Mouse (Mus musculus): ENCODE measurements at regions not wholly inside any gene's neighbourhood (a gene's known extent, or its start where the extent isn't known, plus 50 kb on each side); places are given as distances from the start of the nearest gene placed in this dataset.

DNA sequence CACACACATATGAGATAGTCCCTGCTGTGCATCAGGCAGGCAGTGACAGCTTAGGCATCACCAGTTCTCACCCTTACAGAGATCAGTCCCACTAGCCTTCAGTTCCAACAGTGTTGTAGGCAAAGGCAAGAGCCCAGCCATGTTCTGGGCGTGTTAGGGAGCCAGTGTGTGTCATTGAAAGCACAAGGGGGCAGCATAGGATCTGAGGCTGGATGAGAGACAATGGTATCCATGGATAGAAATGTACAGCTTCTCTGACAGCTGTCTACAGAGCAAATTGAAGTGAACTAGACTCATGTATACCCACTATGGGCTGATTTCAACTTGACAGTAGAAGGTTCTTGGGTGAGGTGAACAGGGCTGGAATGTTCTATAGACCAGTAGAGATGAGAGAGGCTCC, 259.9 kb downstream of the Prdm2 start:
- Histone ChIP-seq H3K36me3 (ENCODE audit: control insufficient read depth, insufficient read depth, low read length) (no peaks in the 10 kb centered on the region), H3K9ac (ENCODE audit: low read length) (no peak overlapping the region), H3K4me2 (ENCODE audit: low read length) (no peak overlapping the region), H3K4me1 (replicated peaks; ENCODE audit: control insufficient read depth, insufficient read depth, low read length) (no peaks in the 10 kb centered on the region), H3K27me3 (replicated peaks; ENCODE audit: control insufficient read depth, insufficient read depth, low read length) (no peaks in the 10 kb centered on the region), H3K27ac (ENCODE audit: low read depth) (no peak overlapping the region), H3K9me3 (ENCODE audit: control insufficient read depth, low read length) (no peaks in the 10 kb centered on the region), H3K4me3 (ENCODE audit: low read depth, low read length) (no peak overlapping the region)
- no peak for DNase-seq (ENCODE audit: low spot score)
- 59% methylated on average over 1 of the region's 1 CpGs for WGBS
- no peak for ATAC-seq (replicated peaks; ENCODE audit: low FRiP score, low TSS enrichment, low read depth)

DNA sequence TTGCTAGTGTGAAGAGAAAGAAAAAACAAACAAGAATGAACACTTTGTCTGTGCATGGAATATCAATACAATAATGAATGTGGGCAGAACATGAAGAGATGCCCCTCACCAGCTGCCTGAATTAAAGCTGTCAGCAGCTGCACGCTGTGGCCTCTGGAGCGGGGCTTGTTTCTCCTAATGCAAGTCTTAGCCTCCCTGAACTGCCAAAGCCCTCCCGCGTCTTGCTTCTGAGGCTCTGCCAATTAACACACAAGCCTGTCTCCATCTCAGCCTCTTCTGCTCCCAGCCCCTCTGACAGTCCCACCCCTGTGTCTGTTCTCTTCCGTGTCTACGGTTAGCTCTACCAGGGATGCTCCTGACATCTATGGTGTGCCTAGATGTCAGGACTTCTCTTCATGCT, 265.1 kb downstream of the Prdm2 start:
- Histone ChIP-seq H3K27me3 (replicated peaks; ENCODE audit: control insufficient read depth, insufficient read depth, low read length) (no peaks in the 10 kb centered on the region), H3K9me3 (ENCODE audit: control insufficient read depth, low read length) (no peaks in the 10 kb centered on the region), H3K4me3 (ENCODE audit: low read depth, low read length) (no peak overlapping the region), H3K36me3 (ENCODE audit: control insufficient read depth, insufficient read depth, low read length) (no peaks in the 10 kb centered on the region), H3K4me2 (ENCODE audit: low read length) (no peak overlapping the region), H3K27ac (ENCODE audit: low read depth) (no peak overlapping the region), H3K4me1 (replicated peaks; ENCODE audit: control insufficient read depth, insufficient read depth, low read length) (no peaks in the 10 kb centered on the region), H3K9ac (ENCODE audit: low read length) (no peak overlapping the region)
- no peak for DNase-seq (ENCODE audit: low spot score)
- 78% methylated on average over 6 of the region's 6 CpGs for WGBS
- no peak for ATAC-seq (replicated peaks; ENCODE audit: low FRiP score, low TSS enrichment, low read depth)

GRCm38 (mm10) chr4:142933627-142934026, 279.2 kb downstream of the Prdm2 start:
- WGBS = 61% methylated on average over 9 of the region's 9 CpGs
- DNase-seq (ENCODE audit: low spot score) = no peak
- Histone ChIP-seq H3K4me2 (ENCODE audit: low read length) (no peak overlapping the region), H3K4me1 (replicated peaks; ENCODE audit: control insufficient read depth, insufficient read depth, low read length) (no peaks in the 10 kb centered on the region), H3K36me3 (ENCODE audit: control insufficient read depth, insufficient read depth, low read length) (no peaks in the 10 kb centered on the region), H3K4me3 (ENCODE audit: low read depth, low read length) (no peak overlapping the region), H3K27me3 (replicated peaks; ENCODE audit: control insufficient read depth, insufficient read depth, low read length) (no peaks in the 10 kb centered on the region), H3K9me3 (ENCODE audit: control insufficient read depth, low read length) (no peaks in the 10 kb centered on the region), H3K27ac (ENCODE audit: low read depth) (no peak overlapping the region), H3K9ac (ENCODE audit: low read length) (no peak overlapping the region)
- ATAC-seq (replicated peaks; ENCODE audit: low FRiP score, low TSS enrichment, low read depth) = no peak

DNA sequence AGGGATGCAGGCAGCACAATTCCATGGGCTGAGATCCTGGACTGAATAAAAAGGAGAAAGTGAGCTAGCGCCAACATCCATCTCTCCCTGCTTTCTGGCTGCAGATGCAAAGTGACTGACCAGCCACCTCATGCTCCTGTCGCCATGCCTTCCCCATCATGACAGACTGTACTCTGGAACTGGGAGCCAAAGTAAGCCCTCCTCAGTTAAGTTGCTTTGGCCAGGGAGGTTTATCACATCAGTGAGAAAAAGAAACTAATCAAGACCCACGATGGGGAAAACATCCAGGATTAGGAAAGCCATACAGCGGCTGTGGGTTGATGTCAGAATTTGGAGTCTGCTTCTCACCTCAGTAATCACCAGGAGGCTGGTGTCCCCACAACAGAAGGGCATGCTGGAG, 283.6 kb downstream of the Prdm2 start:
- Histone ChIP-seq H3K4me2 (ENCODE audit: low read length) (no peak overlapping the region), H3K27ac (ENCODE audit: low read depth) (no peak overlapping the region), H3K4me3 (ENCODE audit: low read depth, low read length) (no peak overlapping the region), H3K27me3 (replicated peaks; ENCODE audit: control insufficient read depth, insufficient read depth, low read length) (no peaks in the 10 kb centered on the region), H3K4me1 (replicated peaks; ENCODE audit: control insufficient read depth, insufficient read depth, low read length) (no peaks in the 10 kb centered on the region), H3K9me3 (ENCODE audit: control insufficient read depth, low read length) (no peaks in the 10 kb centered on the region), H3K9ac (ENCODE audit: low read length) (no peak overlapping the region), H3K36me3 (ENCODE audit: control insufficient read depth, insufficient read depth, low read length) (no peaks in the 10 kb centered on the region)
- DNase-seq (ENCODE audit: low spot score) (no peak), ATAC-seq (replicated peaks; ENCODE audit: low FRiP score, low TSS enrichment, low read depth) (no peak)
- WGBS = 89% methylated on average over 4 of the region's 4 CpGs

- WGBS = 86% methylated on average over 7 of the region's 7 CpGs
- no peak for ATAC-seq (replicated peaks; ENCODE audit: low FRiP score, low TSS enrichment, low read depth)
Measured at GRCm38 (mm10) chr4:142927328-142928108, 285.3 kb downstream of the Prdm2 start.

DNA sequence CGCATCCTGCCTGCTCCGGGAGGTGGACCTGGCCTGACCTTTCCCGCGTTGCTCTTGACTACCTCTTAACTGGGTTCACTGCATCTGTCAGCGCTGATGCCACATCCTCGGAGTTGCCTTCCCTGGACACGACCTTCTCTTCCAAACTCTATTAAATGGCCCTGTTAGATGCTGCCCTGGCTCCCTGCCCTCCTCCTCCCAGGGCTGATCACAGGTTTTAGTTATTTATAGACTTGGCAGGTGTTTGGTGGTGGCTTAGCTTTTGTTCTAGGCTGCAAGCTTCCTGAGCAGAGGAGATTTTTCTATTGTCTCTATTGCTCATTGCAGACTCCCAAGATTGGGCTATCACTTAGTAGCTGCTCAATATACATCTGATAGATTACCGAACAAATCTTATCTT, 287.7 kb downstream of the Prdm2 start:
- DNase-seq (ENCODE audit: low spot score) (no peak), ATAC-seq (replicated peaks; ENCODE audit: low FRiP score, low TSS enrichment, low read depth) (no peak)
- Histone ChIP-seq H3K9ac (ENCODE audit: low read length) (no peak overlapping the region), H3K4me3 (ENCODE audit: low read depth, low read length) (no peak overlapping the region), H3K27me3 (replicated peaks; ENCODE audit: control insufficient read depth, insufficient read depth, low read length) (no peaks in the 10 kb centered on the region), H3K27ac (ENCODE audit: low read depth) (no peak overlapping the region), H3K4me2 (ENCODE audit: low read length) (no peak overlapping the region), H3K36me3 (ENCODE audit: control insufficient read depth, insufficient read depth, low read length) (no peaks in the 10 kb centered on the region), H3K4me1 (replicated peaks; ENCODE audit: control insufficient read depth, insufficient read depth, low read length) (no peaks in the 10 kb centered on the region), H3K9me3 (ENCODE audit: control insufficient read depth, low read length) (no peaks in the 10 kb centered on the region)
- 62% methylated on average over 8 of the region's 8 CpGs for WGBS

More at GRCm38 (mm10) chr4:142927328-142928108, 285.3 kb downstream of the Prdm2 start:
- Histone ChIP-seq H3K4me2 (ENCODE audit: low read length) (no peak overlapping the region), H3K4me1 (replicated peaks; ENCODE audit: control insufficient read depth, insufficient read depth, low read length) (no peaks in the 10 kb centered on the region), H3K9me3 (ENCODE audit: control insufficient read depth, low read length) (no peaks in the 10 kb centered on the region), H3K36me3 (ENCODE audit: control insufficient read depth, insufficient read depth, low read length) (no peaks in the 10 kb centered on the region), H3K27me3 (replicated peaks; ENCODE audit: control insufficient read depth, insufficient read depth, low read length) (no peaks in the 10 kb centered on the region), H3K9ac (ENCODE audit: low read length) (no peak overlapping the region), H3K4me3 (ENCODE audit: low read depth, low read length) (no peak overlapping the region), H3K27ac (ENCODE audit: low read depth) (no peak overlapping the region)
- DNase-seq (ENCODE audit: low spot score) = no peak

DNA sequence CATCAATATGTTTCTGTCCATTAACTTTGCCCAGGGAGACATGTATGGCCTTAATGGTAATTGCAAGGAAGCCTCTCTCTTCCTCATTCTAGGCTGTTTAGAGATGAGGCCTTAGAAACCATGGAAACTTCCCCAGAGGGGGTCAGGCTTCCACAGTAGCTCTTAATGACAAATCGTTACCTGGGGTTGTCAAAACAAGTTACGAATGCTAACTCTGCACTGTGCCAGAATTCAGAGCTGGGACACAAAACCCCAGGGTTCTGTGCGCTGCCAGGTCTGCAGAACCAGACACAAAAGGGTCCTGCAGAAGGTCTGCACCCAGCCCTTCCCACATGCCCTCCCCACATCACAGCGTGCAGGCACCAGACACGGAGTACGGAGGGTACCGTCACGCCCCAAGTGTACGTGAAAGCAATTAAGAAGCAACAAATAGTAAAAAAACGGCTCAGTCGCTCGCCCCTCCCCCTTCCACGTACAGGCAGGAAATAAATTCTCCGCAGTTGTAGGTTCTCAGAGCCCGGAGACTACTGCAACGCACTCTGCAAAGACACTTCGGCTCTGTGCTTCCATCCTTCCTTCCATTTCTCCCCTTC, 303.3 kb downstream of the Prdm2 start:
- ATAC-seq (replicated peaks; ENCODE audit: low FRiP score, low TSS enrichment, low read depth) (no peak), DNase-seq (ENCODE audit: low spot score) (peak; percentile 61)
- Histone ChIP-seq H3K9ac (ENCODE audit: low read length) (no peak overlapping the region), H3K27ac (ENCODE audit: low read depth) (no peak overlapping the region), H3K4me1 (replicated peaks; ENCODE audit: control insufficient read depth, insufficient read depth, low read length) (no peaks in the 10 kb centered on the region), H3K4me2 (ENCODE audit: low read length) (peak overlapping the region; percentile 54), H3K27me3 (replicated peaks; ENCODE audit: control insufficient read depth, insufficient read depth, low read length) (no peaks in the 10 kb centered on the region), H3K36me3 (ENCODE audit: control insufficient read depth, insufficient read depth, low read length) (no peaks in the 10 kb centered on the region), H3K4me3 (ENCODE audit: low read depth, low read length) (no peak overlapping the region), H3K9me3 (ENCODE audit: control insufficient read depth, low read length) (no peaks in the 10 kb centered on the region)
- 23% methylated on average over 17 of the region's 17 CpGs for WGBS

- Histone ChIP-seq H3K36me3 (ENCODE audit: control insufficient read depth, insufficient read depth, low read length) (no peaks in the 10 kb centered on the region), H3K4me1 (replicated peaks; ENCODE audit: control insufficient read depth, insufficient read depth, low read length) (no peaks in the 10 kb centered on the region)
- no peak for ATAC-seq (replicated peaks; ENCODE audit: low FRiP score, low TSS enrichment, low read depth)
Measured at GRCm38 (mm10) chr4:142908782-142909181, 304.0 kb downstream of the Prdm2 start.

More at GRCm38 (mm10) chr4:142908782-142909181, 304.0 kb downstream of the Prdm2 start:
- Histone ChIP-seq H3K4me3 (ENCODE audit: low read depth, low read length) (no peak overlapping the region), H3K9ac (ENCODE audit: low read length) (no peak overlapping the region), H3K4me2 (ENCODE audit: low read length) (no peak overlapping the region), H3K9me3 (ENCODE audit: control insufficient read depth, low read length) (no peaks in the 10 kb centered on the region), H3K27me3 (replicated peaks; ENCODE audit: control insufficient read depth, insufficient read depth, low read length) (no peaks in the 10 kb centered on the region), H3K27ac (ENCODE audit: low read depth) (no peak overlapping the region)
- WGBS = 68% methylated on average over 6 of the region's 6 CpGs
- no peak for DNase-seq (ENCODE audit: low spot score)
